ENCODE assay signal across 10 mouse cellular contexts in the genomic region with DNA sequence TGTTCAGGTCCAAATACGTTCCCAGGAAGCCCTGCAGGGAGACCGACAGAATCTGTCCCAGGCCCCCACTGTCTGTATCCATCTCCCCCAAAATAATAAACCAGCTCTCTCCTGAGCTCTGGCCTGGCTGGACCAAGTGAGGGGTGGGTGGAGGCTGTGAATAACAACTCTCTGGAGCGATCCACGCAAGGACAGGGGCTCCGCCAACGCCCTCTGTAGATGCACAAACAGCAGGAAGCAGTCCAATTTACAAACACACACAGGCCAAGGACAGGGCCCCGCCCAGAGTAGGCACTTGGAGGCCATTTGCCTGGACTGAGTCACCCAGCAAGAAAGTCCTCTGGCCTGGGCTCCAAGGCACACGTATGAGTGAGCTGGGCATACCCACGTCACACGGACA. TPM values are rescaled to one million over a fixed set of nuclear protein-coding genes. Genes with fewer than 3 reads are reported as not detected.
DNase-seq lines count a peak whose midpoint lies in the region; ATAC-seq lines count a peak whose summit lies in the region.
"Had no signal": no experiment of that assay in that cellular context is flagged by ENCODE, and none has a peak within 500 bp of the region (broad histone marks: within the 10 kb centered on the region; RNA-seq: fewer than 3 reads in every experiment).

No protein-coding gene starts in this region.

- no peak overlapping the region for H3K9ac ChIP-seq in forebrain, embryonic 12.5 days
- no peak overlapping the region for H3K9ac ChIP-seq in forebrain, embryonic 13.5 days
- no peak overlapping the region for H3K9ac ChIP-seq in limb, embryonic 13.5 days

- no peak overlapping the region for H3K4me3 ChIP-seq in forebrain, embryonic 12.5 days (replicated peaks)
- H3K4me3 ChIP-seq in forebrain, embryonic 13.5 days, result no peak overlapping the region
- H3K4me3 ChIP-seq in limb, embryonic 13.5 days, result no peak overlapping the region

- H3K36me3 ChIP-seq in forebrain, embryonic 12.5 days (replicated peaks), result no peaks in the 10 kb centered on the region
- no peaks in the 10 kb centered on the region for H3K36me3 ChIP-seq in forebrain, embryonic 13.5 days (ENCODE audit: poor library complexity, severe bottlenecking)
- no peaks in the 10 kb centered on the region for H3K36me3 ChIP-seq in limb, embryonic 13.5 days

- intact Hi-C loops in gastrocnemius, postnatal 36 days (cut with DNase I), result no loop called here

- ATAC-seq in forebrain, embryonic 12.5 days (ENCODE audit: low FRiP score), result no peak
- no peak for ATAC-seq in forebrain, embryonic 13.5 days
- ATAC-seq in limb, embryonic 13.5 days (ENCODE audit: low FRiP score, low read depth), result no peak

- DNase-seq in MN1 (ENCODE audit: low spot score), result peak; percentile 29
- peak; percentile 61 to 64 for DNase-seq in gastrocnemius, postnatal 36 days
- no peak for DNase-seq in layer of hippocampus, adult 18-20 months (ENCODE audit: low spot score in 2 of 2)
- DNase-seq in thymus, postnatal 14 days, result no peak
- no peak for DNase-seq in thymus, postnatal 25 days

- WGBS in forebrain, embryonic 12.5 days, result 54% methylated on average over 10 of the region's 10 CpGs
- WGBS in forebrain, embryonic 13.5 days, result 54% methylated on average over 10 of the region's 10 CpGs
- WGBS in limb, embryonic 13.5 days, result 34% methylated on average over 10 of the region's 10 CpGs

- H3K27me3 ChIP-seq in forebrain, embryonic 12.5 days, result peaks cover 22% of the 10 kb centered on the region
- peaks cover 2% of the 10 kb centered on the region; the same call in 1 of the 2 replicates for H3K27me3 ChIP-seq in forebrain, embryonic 13.5 days
- peaks cover 6% of the 10 kb centered on the region; the same call in 1 of the 2 replicates for H3K27me3 ChIP-seq in limb, embryonic 13.5 days

- H3K4me1 ChIP-seq in forebrain, embryonic 12.5 days, result peaks cover 33% of the 10 kb centered on the region
- H3K4me1 ChIP-seq in forebrain, embryonic 13.5 days, result peaks cover 45% of the 10 kb centered on the region
- H3K4me1 ChIP-seq in limb, embryonic 13.5 days, result peaks cover 83% of the 10 kb centered on the region

- no peaks in the 10 kb centered on the region for H3K9me3 ChIP-seq in forebrain, embryonic 12.5 days
- no peaks in the 10 kb centered on the region for H3K9me3 ChIP-seq in forebrain, embryonic 13.5 days (replicated peaks)
- H3K9me3 ChIP-seq in limb, embryonic 13.5 days, result no peaks in the 10 kb centered on the region

- no peak overlapping the region for H3K4me2 ChIP-seq in forebrain, embryonic 12.5 days
- no peak overlapping the region for H3K4me2 ChIP-seq in forebrain, embryonic 13.5 days
- peak overlapping the region; percentile 30 for H3K4me2 ChIP-seq in limb, embryonic 13.5 days (replicated peaks)

- peak overlapping the region; percentile 50; the same call in 1 of the 2 replicates for H3K27ac ChIP-seq in forebrain, embryonic 12.5 days
- no peak overlapping the region; the same call in 1 of the 2 replicates for H3K27ac ChIP-seq in forebrain, embryonic 13.5 days
- H3K27ac ChIP-seq in limb, embryonic 13.5 days, result peak overlapping the region; percentile 88

RNA-seq across cellular contexts. Expression of gene Tns1, which starts 32.0 kb away (rescaled TPM):
- 13.0 and 15.9 TPM in 2 replicates for polyA plus RNA-seq in forebrain, embryonic 12.5 days (2016; fragmentation: Nextera tagmentation; extraction: Ambion mirVana)
- 10.4 and 10.6 TPM in 2 replicates for polyA plus RNA-seq in forebrain, embryonic 13.5 days (2015; fragmentation: Nextera tagmentation; extraction: Ambion mirVana)
- 100 to 1,000 TPM; 194 to 248 TPM for total RNA-seq in gastrocnemius, postnatal 36 days (2021)
- polyA plus RNA-seq in limb, embryonic 13.5 days (2015; fragmentation: Nextera tagmentation; extraction: Ambion mirVana), result 44.4 and 45.1 TPM in 2 replicates
- 10 to 100 TPM; 37.0 to 39.6 TPM for total RNA-seq in layer of hippocampus, adult 18-20 months (2021)

RNA-seq across cellular contexts. Expression of gene Rufy4, which starts 33.1 kb away (rescaled TPM):
- 0.24 and 0.33 TPM in 2 replicates for polyA plus RNA-seq in forebrain, embryonic 12.5 days (2016; fragmentation: Nextera tagmentation; extraction: Ambion mirVana)
- 0.19 and 0.26 TPM in 2 replicates for polyA plus RNA-seq in forebrain, embryonic 13.5 days (2015; fragmentation: Nextera tagmentation; extraction: Ambion mirVana)
- total RNA-seq in gastrocnemius, postnatal 36 days (2021), result under 1 TPM in 1 of 2 experiments, not detected in 1; 0.10 TPM
- 0.15 and 0.33 TPM in 2 replicates for polyA plus RNA-seq in limb, embryonic 13.5 days (2015; fragmentation: Nextera tagmentation; extraction: Ambion mirVana)
- total RNA-seq in layer of hippocampus, adult 18-20 months (2021), result not detected
- polyA plus RNA-seq: cortical plate, adult 2 months; liver, embryonic 16.5 days had no signal

Comparison
In these comparisons a context has a peak if more than half of its experiments do, and no peak if none do; other contexts are left out.
1. DNase-seq: peak in MN1 (single experiment) and gastrocnemius, postnatal 36 days (2 of 2); none in layer of hippocampus, adult 18-20 months (0 of 2), thymus, postnatal 14 days (single experiment) and thymus, postnatal 25 days (single experiment).